Mouse (Mus musculus): ENCODE measurements around the gene Gm10663.

The Gm10663 gene

GRCm38 (mm10) chr8:65074733-65075132, at the start of gene Gm10663:
Gene Gm10663 (plus strand): TSS chr8:65075033.
- no peak for DNase-seq (ENCODE audit: low spot score in 2 of 2)

GRCm38 (mm10) chr8:65028959-65029686, 45.7 kb upstream of the Gm10663 start:
- DNase-seq (ENCODE audit: low spot score in 2 of 2): no peak

GRCm38 (mm10) chr8:65029776-65030175, 45.1 kb upstream of the Gm10663 start:
- DNase-seq (ENCODE audit: low spot score in 2 of 2): no peak

GRCm38 (mm10) chr8:65030735-65031485, 43.9 kb upstream of the Gm10663 start:
- no peak for DNase-seq (ENCODE audit: low spot score in 2 of 2)

- no peak for DNase-seq (ENCODE audit: low spot score in 2 of 2)
These were observed 42.7 kb upstream of the Gm10663 start for GRCm38 (mm10) chr8:65032107-65032506.

- DNase-seq (ENCODE audit: low spot score in 2 of 2): no peak
These were observed 41.8 kb upstream of the Gm10663 start for GRCm38 (mm10) chr8:65033056-65033455.

GRCm38 (mm10) chr8:65034136-65034535, 40.7 kb upstream of the Gm10663 start:
- no peak for DNase-seq (ENCODE audit: low spot score in 2 of 2)

- no peak for DNase-seq (ENCODE audit: low spot score in 2 of 2)
These were observed 37.7 kb upstream of the Gm10663 start, which contains the start of gene Apela for GRCm38 (mm10) chr8:65037117-65037533. Gene Apela (minus strand): TSS chr8:65037336.

- DNase-seq (ENCODE audit: low spot score in 2 of 2): no peak
These were observed 28.3 kb upstream of the Gm10663 start for GRCm38 (mm10) chr8:65046565-65046964.

GRCm38 (mm10) chr8:65047193-65047592, 27.6 kb upstream of the Gm10663 start:
- DNase-seq (ENCODE audit: low spot score in 2 of 2): no peak

GRCm38 (mm10) chr8:65047801-65048200, 27.0 kb upstream of the Gm10663 start:
- DNase-seq (ENCODE audit: low spot score in 2 of 2): no peak

GRCm38 (mm10) chr8:65053554-65053953, 21.3 kb upstream of the Gm10663 start:
- DNase-seq (ENCODE audit: low spot score in 2 of 2): no peak

- DNase-seq (ENCODE audit: low spot score in 2 of 2): no peak
These were observed 20.9 kb upstream of the Gm10663 start for GRCm38 (mm10) chr8:65053968-65054367.

GRCm38 (mm10) chr8:65056722-65057121, 18.1 kb upstream of the Gm10663 start:
- no peak for DNase-seq (ENCODE audit: low spot score in 2 of 2)

- DNase-seq (ENCODE audit: low spot score in 2 of 2): no peak
These were observed 12.6 kb upstream of the Gm10663 start for GRCm38 (mm10) chr8:65062195-65062594.

- DNase-seq (ENCODE audit: low spot score in 2 of 2): no peak
These were observed 10.8 kb upstream of the Gm10663 start for GRCm38 (mm10) chr8:65064071-65064470.

GRCm38 (mm10) chr8:65065622-65066021, 9.2 kb upstream of the Gm10663 start:
- DNase-seq (ENCODE audit: low spot score in 2 of 2): no peak

- no peak for DNase-seq (ENCODE audit: low spot score in 2 of 2)
These were observed 7.8 kb upstream of the Gm10663 start for GRCm38 (mm10) chr8:65067031-65067430.

- DNase-seq (ENCODE audit: low spot score in 2 of 2): no peak
These were observed 7.0 kb upstream of the Gm10663 start for GRCm38 (mm10) chr8:65067694-65068472.

GRCm38 (mm10) chr8:65068473-65068819, 6.4 kb upstream of the Gm10663 start:
- no peak for DNase-seq (ENCODE audit: low spot score in 2 of 2)

GRCm38 (mm10) chr8:65070996-65071395, 3.8 kb upstream of the Gm10663 start:
- no peak for DNase-seq (ENCODE audit: low spot score in 2 of 2)

- no peak for DNase-seq (ENCODE audit: low spot score in 2 of 2)
These were observed 5.9 kb downstream of the Gm10663 start for GRCm38 (mm10) chr8:65080731-65081130.
